In the genomic region with DNA sequence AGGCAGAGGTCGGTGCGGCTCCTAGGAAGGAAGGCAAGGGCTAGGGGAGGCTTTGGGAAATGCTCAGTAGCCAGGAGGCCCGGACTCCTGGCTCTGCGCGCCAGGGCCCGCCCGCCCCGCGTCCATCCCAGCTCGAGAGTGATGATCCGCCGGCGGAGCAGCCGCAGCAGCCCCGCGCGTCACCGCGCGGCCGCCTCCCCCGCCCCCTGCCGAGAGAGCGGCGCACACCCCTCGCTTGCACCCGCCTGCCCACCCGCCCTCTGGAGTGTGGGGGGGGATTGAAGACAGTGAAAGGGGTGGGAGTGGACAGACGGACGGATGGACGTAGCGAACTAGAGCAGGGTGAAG, we compare ENCODE assay signal across 8 mouse cellular contexts. TPM values are rescaled to one million over a fixed set of nuclear protein-coding genes. Genes with fewer than 3 reads are reported as not detected.
A peak's percentile ranks its signal among the peaks of the same experiment; 100 is the strongest.
DNase-seq lines count a peak whose midpoint lies in the region; ATAC-seq and TF ChIP-seq lines count a peak whose summit lies in the region.

A gene (minus strand): TSS at position 181 of the 348 bp plus-strand sequence.

- under 1% methylated on average over 32 of the region's 32 CpGs for WGBS in cerebellum, adult 2 months
- 0% methylated on average over 18 of the region's 32 CpGs for WGBS in neural tube, embryonic 11.5 days
- WGBS in forebrain, postnatal 0 days, result 1% methylated on average over 26 of the region's 32 CpGs
- WGBS in neural tube, embryonic 14.5 days, result 0% methylated on average over 28 of the region's 32 CpGs

- H3K9ac ChIP-seq in neural tube, embryonic 11.5 days (ENCODE audit: low read length), result peak within 1 kb of the TSS; percentile 79
- peak within 1 kb of the TSS; percentile 96 for H3K9ac ChIP-seq in forebrain, postnatal 0 days
- H3K9ac ChIP-seq in neural tube, embryonic 14.5 days (replicated peaks; ENCODE audit: low read depth, low read length), result peak within 1 kb of the TSS; percentile 93

- TF ChIP-seq CTCF in cerebellum, adult 2 months (IDR thresholded peaks at IDR 0.05; ENCODE audit: borderline replicate concordance, insufficient read depth, low read depth, low read length), result no peak
- TF ChIP-seq CTCF in forebrain, postnatal 0 days (IDR thresholded peaks at IDR 0.05; ENCODE audit: low read depth), result peak; percentile 50; the same call in 1 of the 2 replicates

- DNase-seq in cerebellum, adult 2 months, result no peak
- DNase-seq in cerebellum, adult 9-11 months, result no peak
- DNase-seq in neural tube, embryonic 11.5 days (ENCODE audit: low spot score), result no peak
- no peak for DNase-seq in neural tube, embryonic 10.5 days (ENCODE audit: extremely low spot score, low spot score)
- DNase-seq in forebrain, postnatal 0 days, result peak; percentile 93
- DNase-seq in left cerebral cortex, postnatal 25 days (ENCODE audit: low spot score in 2 of 2), result no peak
- no peak for DNase-seq in thymus, postnatal 36 days

- peaks cover 5% of the 10 kb centered on the region for H3K4me1 ChIP-seq in cerebellum, adult 2 months (ENCODE audit: control insufficient read depth, insufficient read depth, low read length)
- peaks cover 26% of the 10 kb centered on the region for H3K4me1 ChIP-seq in neural tube, embryonic 11.5 days (ENCODE audit: control insufficient read depth, insufficient read depth, low read length)
- H3K4me1 ChIP-seq in forebrain, postnatal 0 days (ENCODE audit: insufficient read depth), result peaks cover 22% of the 10 kb centered on the region
- peaks cover 29% of the 10 kb centered on the region for H3K4me1 ChIP-seq in neural tube, embryonic 14.5 days (ENCODE audit: control insufficient read depth, insufficient read depth, low read length)

- no peaks in the 10 kb centered on the region for H3K27me3 ChIP-seq in cerebellum, adult 2 months (ENCODE audit: control insufficient read depth, insufficient read depth, low read length)
- peaks cover 5% of the 10 kb centered on the region; the same call in 1 of the 2 replicates for H3K27me3 ChIP-seq in neural tube, embryonic 11.5 days (ENCODE audit: control insufficient read depth, insufficient read depth, low read length)
- H3K27me3 ChIP-seq in forebrain, postnatal 0 days (ENCODE audit: insufficient read depth, low read length), result no peaks in the 10 kb centered on the region
- H3K27me3 ChIP-seq in neural tube, embryonic 14.5 days (ENCODE audit: control insufficient read depth, insufficient read depth, low read length), result no peaks in the 10 kb centered on the region

- H3K27ac ChIP-seq in cerebellum, adult 2 months (ENCODE audit: insufficient read depth, low read length), result peak within 1 kb of the TSS; percentile 86
- H3K27ac ChIP-seq in neural tube, embryonic 11.5 days (ENCODE audit: low read depth, low read length), result peak within 1 kb of the TSS; percentile 80
- H3K27ac ChIP-seq in forebrain, postnatal 0 days (ENCODE audit: low read depth, low read length), result peak within 1 kb of the TSS; percentile 97
- H3K27ac ChIP-seq in neural tube, embryonic 14.5 days (ENCODE audit: low read depth, low read length), result peak within 1 kb of the TSS; percentile 97

- H3K9me3 ChIP-seq in neural tube, embryonic 11.5 days (ENCODE audit: control insufficient read depth, low read length), result no peaks in the 10 kb centered on the region
- no peaks in the 10 kb centered on the region for H3K9me3 ChIP-seq in forebrain, postnatal 0 days (ENCODE audit: low read length)
- no peaks in the 10 kb centered on the region for H3K9me3 ChIP-seq in neural tube, embryonic 14.5 days (ENCODE audit: control insufficient read depth, low read length)

- intact Hi-C loops in left cerebral cortex, postnatal 25 days (cut with DNase I), result loop anchor here (2.0 kb wide), 3 partner anchors 35 to 79 kb away; a partner anchor contains a TSS

- peaks cover 2% of the 10 kb centered on the region; the same call in 1 of the 2 replicates for H3K36me3 ChIP-seq in neural tube, embryonic 11.5 days (ENCODE audit: control insufficient read depth, insufficient read depth, low read length)
- H3K36me3 ChIP-seq in forebrain, postnatal 0 days (ENCODE audit: insufficient read depth), result peaks cover 11% of the 10 kb centered on the region
- peaks cover 14% of the 10 kb centered on the region for H3K36me3 ChIP-seq in neural tube, embryonic 14.5 days (ENCODE audit: control insufficient read depth, insufficient read depth, low read length)

- H3K4me3 ChIP-seq in cerebellum, adult 2 months (replicated peaks; ENCODE audit: insufficient read depth, low read depth, low read length), result peak within 1 kb of the TSS; percentile 98
- H3K4me3 ChIP-seq in neural tube, embryonic 11.5 days (ENCODE audit: low read depth, low read length), result peak within 1 kb of the TSS; percentile 72
- H3K4me3 ChIP-seq in forebrain, postnatal 0 days (ENCODE audit: low read depth, low read length), result peak within 1 kb of the TSS; percentile 87
- H3K4me3 ChIP-seq in neural tube, embryonic 14.5 days (ENCODE audit: low read depth, low read length), result peak within 1 kb of the TSS; percentile 92

- peak; percentile 47 for TF ChIP-seq POLR2A in cerebellum, adult 2 months (IDR thresholded peaks at IDR 0.05; ENCODE audit: borderline replicate concordance, insufficient read depth, low read length)

- H3K4me2 ChIP-seq in neural tube, embryonic 11.5 days (ENCODE audit: low read depth), result peak within 1 kb of the TSS; percentile 95
- peak within 1 kb of the TSS; percentile 95 for H3K4me2 ChIP-seq in forebrain, postnatal 0 days (ENCODE audit: low read depth)
- H3K4me2 ChIP-seq in neural tube, embryonic 14.5 days (ENCODE audit: low read depth, low read length), result peak within 1 kb of the TSS; percentile 98

- no peak for ATAC-seq in neural tube, embryonic 11.5 days (ENCODE audit: insufficient read depth, low FRiP score, low TSS enrichment)
- ATAC-seq in forebrain, postnatal 0 days, result peak; percentile 81
- peak; percentile 68 for ATAC-seq in neural tube, embryonic 14.5 days (ENCODE audit: low read depth)

RNA-seq across cellular contexts. Expression of the gene that starts here (rescaled TPM):
- 116 and 122 TPM in 2 replicates for polyA plus RNA-seq in cerebellum, adult 2 months (2012; rRNA removed)
- 10.9 and 11.4 TPM in 2 replicates for polyA plus RNA-seq in neural tube, embryonic 11.5 days (2014; fragmentation: Nextera tagmentation; extraction: Ambion mirVana)
- total RNA-seq in forebrain, postnatal 0 days (2014; rRNA removed), result 82.2 and 104 TPM in 2 replicates
- 13.0 and 18.2 TPM in 2 replicates for polyA plus RNA-seq in forebrain, postnatal 0 days (2015; fragmentation: Nextera tagmentation; extraction: Ambion mirVana)
- total RNA-seq in left cerebral cortex, postnatal 25 days (2021), result 100 to 1,000 TPM; 233 to 248 TPM
- polyA plus RNA-seq in neural tube, embryonic 14.5 days (2014; fragmentation: Nextera tagmentation; extraction: Ambion mirVana), result 24.2 and 31.3 TPM in 2 replicates
